Mouse (Mus musculus): ENCODE results near the gene Ccnk.

DNA sequence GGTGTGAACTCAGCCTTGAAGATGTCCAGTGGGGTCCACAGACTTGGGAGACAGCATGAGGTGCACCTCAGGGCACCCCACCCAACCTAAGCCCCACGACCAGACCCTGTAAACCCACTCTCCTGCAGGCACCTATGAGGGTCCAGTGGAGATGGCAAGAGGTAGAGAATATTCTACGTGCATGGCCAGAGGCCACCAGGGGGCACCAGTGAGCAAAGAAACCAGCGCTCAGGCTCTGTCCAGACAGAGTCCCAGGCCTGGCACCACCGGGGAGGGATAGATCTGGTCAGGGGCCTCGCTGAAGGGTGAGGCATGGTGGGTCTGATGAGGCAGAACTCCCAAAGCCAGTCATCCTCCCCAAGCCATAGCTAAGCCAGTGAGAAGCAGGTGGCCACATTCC, 27.3 kb downstream of the Ccnk start:
- TF ChIP-seq MAX (IDR thresholded peaks at IDR 0.05): no peak
- TF ChIP-seq CTCF (IDR thresholded peaks at IDR 0.05; ENCODE audit: control insufficient read depth, insufficient read depth, insufficient read length): peak; percentile 50
- no peak for TF ChIP-seq CEBPB (IDR thresholded peaks at IDR 0.05; ENCODE audit: low read depth)
- TF ChIP-seq MYOG (IDR thresholded peaks at IDR 0.05; ENCODE audit: control insufficient read depth, extremely low read depth, insufficient read length): no peak

All from C2C12 (cell line).